Mouse (Mus musculus): ENCODE data around the gene Snx29.

- TF ChIP-seq POLR2A (IDR thresholded peaks at IDR 0.05; ENCODE audit: extremely low read depth, insufficient read depth, low read length): no peak
- no peak for TF ChIP-seq CTCF (IDR thresholded peaks at IDR 0.05; ENCODE audit: low read depth, low read length)
These were observed 182.2 kb downstream of the Snx29 start for GRCm38 (mm10) chr16:11504666-11505491.
